ENCODE assay signal across 10 mouse cellular contexts in genomic region chr10:23015935-23016694, GRCm38 (mm10).
DNase-seq lines count a peak whose midpoint lies in the region; ATAC-seq and TF ChIP-seq lines count a peak whose summit lies in the region.
"Had no signal": no experiment of that assay in that cellular context is flagged by ENCODE, and none has a peak within 500 bp of the region (broad histone marks: within the 10 kb centered on the region; RNA-seq: fewer than 3 reads in every experiment).

No protein-coding gene starts in this region.

- intact Hi-C loops in heart, postnatal 14 days (cut with DNase I), result no loop called here

- no peaks in the 10 kb centered on the region for H3K36me3 ChIP-seq in heart, embryonic 12.5 days
- H3K36me3 ChIP-seq in forebrain, embryonic 16.5 days (ENCODE audit: control insufficient read depth, insufficient read depth), result no peaks in the 10 kb centered on the region
- H3K36me3 ChIP-seq in lung, embryonic 14.5 days (ENCODE audit: insufficient read depth), result no peaks in the 10 kb centered on the region
- no peaks in the 10 kb centered on the region for H3K36me3 ChIP-seq in neural tube, embryonic 13.5 days
- H3K36me3 ChIP-seq: limb, embryonic 10.5 days had no signal

- no peaks in the 10 kb centered on the region for H3K4me1 ChIP-seq in heart, embryonic 12.5 days (replicated peaks)
- H3K4me1 ChIP-seq in forebrain, embryonic 16.5 days (replicated peaks; ENCODE audit: control insufficient read depth, insufficient read depth, low read length), result no peaks in the 10 kb centered on the region; the same call in 1 of the 2 replicates
- H3K4me1 ChIP-seq in lung, embryonic 14.5 days (ENCODE audit: insufficient read depth), result 0 out of 2 replicates have a peak, but pooled peaks cover 3% of the 10 kb centered on the region
- peaks cover 22% of the 10 kb centered on the region for H3K4me1 ChIP-seq in neural tube, embryonic 13.5 days (replicated peaks)

- H3K27me3 ChIP-seq in heart, embryonic 12.5 days (replicated peaks), result no peaks in the 10 kb centered on the region
- H3K27me3 ChIP-seq in forebrain, embryonic 16.5 days (replicated peaks; ENCODE audit: control insufficient read depth, insufficient read depth, low read length), result no peaks in the 10 kb centered on the region
- no peaks in the 10 kb centered on the region for H3K27me3 ChIP-seq in lung, embryonic 14.5 days (ENCODE audit: insufficient read depth, low read length)
- no peaks in the 10 kb centered on the region for H3K27me3 ChIP-seq in neural tube, embryonic 13.5 days

- H3K4me3 ChIP-seq in heart, embryonic 12.5 days, result no peak overlapping the region
- no peak overlapping the region for H3K4me3 ChIP-seq in forebrain, embryonic 16.5 days (replicated peaks; ENCODE audit: low read length)
- H3K4me3 ChIP-seq in lung, embryonic 14.5 days (ENCODE audit: low read depth, low read length), result no peak overlapping the region
- no peak overlapping the region for H3K4me3 ChIP-seq in neural tube, embryonic 13.5 days
- H3K4me3 ChIP-seq: limb, embryonic 10.5 days had no signal

- peak; percentile 4 to 29 for DNase-seq in heart, postnatal 14 days
- DNase-seq in lung, embryonic 14.5 days, result peak; percentile 62
- DNase-seq in gastrocnemius, adult 18-20 months (ENCODE audit: low spot score), result no peak
- DNase-seq in natural killer cell, adult 2 months (ENCODE audit: low spot score in 2 of 2), result no peak
- no peak for DNase-seq in testis, postnatal 14 days (ENCODE audit: low spot score)
- DNase-seq: gastrocnemius, postnatal 25 days had no signal

- WGBS in heart, embryonic 12.5 days, result 49% methylated on average over 3 of the region's 3 CpGs
- WGBS in forebrain, embryonic 16.5 days, result 29% methylated on average over 3 of the region's 3 CpGs
- 40% methylated on average over 3 of the region's 3 CpGs for WGBS in lung, embryonic 14.5 days
- 33% methylated on average over 3 of the region's 3 CpGs for WGBS in neural tube, embryonic 13.5 days

- H3K9me3 ChIP-seq in heart, embryonic 12.5 days (replicated peaks), result no peaks in the 10 kb centered on the region
- no peaks in the 10 kb centered on the region for H3K9me3 ChIP-seq in forebrain, embryonic 16.5 days (ENCODE audit: control insufficient read depth, low read length)
- no peaks in the 10 kb centered on the region for H3K9me3 ChIP-seq in lung, embryonic 14.5 days (ENCODE audit: low read depth, low read length)
- H3K9me3 ChIP-seq in neural tube, embryonic 13.5 days, result no peaks in the 10 kb centered on the region
- H3K9me3 ChIP-seq: limb, embryonic 10.5 days had no signal

- H3K4me2 ChIP-seq in heart, embryonic 12.5 days, result no peak overlapping the region
- H3K4me2 ChIP-seq in forebrain, embryonic 16.5 days (ENCODE audit: low read length), result no peak overlapping the region
- H3K4me2 ChIP-seq in lung, embryonic 14.5 days, result no peak overlapping the region
- H3K4me2 ChIP-seq in neural tube, embryonic 13.5 days, result no peak overlapping the region

- TF ChIP-seq CTCF in lung, embryonic 14.5 days (IDR thresholded peaks at IDR 0.05; ENCODE audit: low read depth), result no peak

- no peak for ATAC-seq in heart, embryonic 12.5 days (ENCODE audit: insufficient number of reproducible peaks, low FRiP score)
- peak; percentile 66 for ATAC-seq in forebrain, embryonic 16.5 days
- ATAC-seq in lung, embryonic 14.5 days (ENCODE audit: insufficient read depth), result peak; percentile 14; the same call in 1 of the 2 replicates
- ATAC-seq in neural tube, embryonic 13.5 days (ENCODE audit: low read depth), result peak; percentile 91

- no peak overlapping the region for H3K27ac ChIP-seq in heart, embryonic 12.5 days (ENCODE audit: poor library complexity, severe bottlenecking)
- H3K27ac ChIP-seq in forebrain, embryonic 16.5 days (ENCODE audit: low read length), result no peak overlapping the region
- peak overlapping the region; percentile 78 for H3K27ac ChIP-seq in lung, embryonic 14.5 days (ENCODE audit: low read depth)
- peak overlapping the region; percentile 82 for H3K27ac ChIP-seq in neural tube, embryonic 13.5 days (replicated peaks)
- H3K27ac ChIP-seq: limb, embryonic 10.5 days had no signal

- no peak overlapping the region for H3K9ac ChIP-seq in heart, embryonic 12.5 days
- no peak overlapping the region for H3K9ac ChIP-seq in forebrain, embryonic 16.5 days (replicated peaks; ENCODE audit: low read depth, low read length)
- H3K9ac ChIP-seq in lung, embryonic 14.5 days, result no peak overlapping the region
- H3K9ac ChIP-seq in neural tube, embryonic 13.5 days, result no peak overlapping the region

Comparison
In these comparisons a context has a peak if more than half of its experiments do, and no peak if none do; other contexts are left out.
1. DNase-seq: peak in heart, postnatal 14 days (2 of 2) and lung, embryonic 14.5 days (single experiment); none in gastrocnemius, adult 18-20 months (single experiment), natural killer cell, adult 2 months (0 of 2) and testis, postnatal 14 days (single experiment).
2. H3K27ac ChIP-seq: peak in lung, embryonic 14.5 days (single experiment) and neural tube, embryonic 13.5 days (single experiment); none in heart, embryonic 12.5 days (single experiment) and forebrain, embryonic 16.5 days (single experiment).